Mouse (Mus musculus) neural tube, embryonic 14.5 days (tissue): ENCODE data around the gene Uhrf1bp1. TPM values are rescaled to one million over a fixed set of nuclear protein-coding genes. Genes with fewer than 3 reads are reported as not detected.

Source experiments
- ATAC-seq: fragments of 200-750 bp; cut with Nextera tagmentation; 2 replicates; pipeline ENCODE4 v1.8.0; 2017; ENCODE audit warnings: low read depth, mild to moderate bottlenecking, moderate TSS enrichment, moderate library complexity
- H3K27ac ChIP-seq: fragments of 300-500 bp; sonication (generic); 2 replicates; pipeline ENCODE4 v1.5.1; 2014; ENCODE audit warnings: low read depth, mild to moderate bottlenecking, control low read depth, low read length, moderate library complexity, mixed read lengths
- H3K27me3 ChIP-seq: fragments of 300-500 bp; sonication (generic); 2 replicates; pipeline ENCODE4 v1.6.1; 2014; ENCODE audit warnings: low read length; ENCODE audit not compliant: control insufficient read depth, insufficient read depth
- H3K36me3 ChIP-seq: fragments of 300-500 bp; sonication (generic); 2 replicates; pipeline ENCODE4 v1.6.1; 2014; ENCODE audit warnings: low read length, mixed read lengths; ENCODE audit not compliant: control insufficient read depth, insufficient read depth
- H3K4me1 ChIP-seq: fragments of 300-500 bp; sonication (generic); 2 replicates; pipeline ENCODE4 v1.6.1; 2014; ENCODE audit warnings: low read length; ENCODE audit not compliant: control insufficient read depth, insufficient read depth
- H3K4me2 ChIP-seq: fragments of 300-500 bp; sonication (generic); 2 replicates; pipeline ENCODE4 v1.6.1; 2014; ENCODE audit warnings: mild to moderate bottlenecking, low read depth, low read length, control low read depth
- H3K4me3 ChIP-seq: fragments of 300-500 bp; sonication (generic); 2 replicates; pipeline ENCODE4 v1.5.1; 2014; ENCODE audit warnings: low read depth, low read length, control low read depth, mixed read lengths
- H3K9ac ChIP-seq: fragments of 300-500 bp; sonication (generic); replicated peaks from 2 replicates; pipeline ENCODE4 v1.6.1; 2014; ENCODE audit warnings: low read depth, mild to moderate bottlenecking, control low read depth, low read length, mixed read lengths
- H3K9me3 ChIP-seq: fragments of 300-500 bp; sonication (generic); 2 replicates; pipeline ENCODE4 v1.6.1; 2016; ENCODE audit warnings: low read length; ENCODE audit not compliant: control insufficient read depth
- WGBS: fragments of 180-500 bp; shearing (Covaris S2); extraction: QIAGEN DNeasy Blood & Tissue Kit; methylation state at CpG from one replicate; pipeline ENCODE4 v1.1.7; 2014; 5-methylcytosine and 5-hydroxymethylcytosine counted together
- polyA plus RNA-seq: library from polyadenylated mRNA; unstranded; fragments of >200 nt; fragmentation: Nextera tagmentation; extraction: Ambion mirVana; gene quantifications from 2 replicates; pipeline ENCODE4 v1.2.1, GENCODE M21; 2014

Uhrf1bp1 gene
- polyA plus RNA-seq, 1 experiment from 2014 or later: 7.3 TPM

- Histone ChIP-seq H3K4me3 (peak within 1 kb of the TSS; percentile 90), H3K9ac (peak within 1 kb of the TSS; percentile 93), H3K9me3 (no peaks in the 10 kb centered on the region), H3K27me3 (no peaks in the 10 kb centered on the region), H3K4me2 (peak within 1 kb of the TSS; percentile 62), H3K36me3 (no peaks in the 10 kb centered on the region), H3K27ac (peak within 1 kb of the TSS; percentile 87), H3K4me1 (peaks cover 15% of the 10 kb centered on the region)
- 4% methylated on average over 29 of the region's 56 CpGs for WGBS
- peak; percentile 96 for ATAC-seq
These were observed 35.5 kb upstream of the Uhrf1bp1 start, which contains the start of gene D17Wsu92e for GRCm38 (mm10) chr17:27820568-27821406. Gene D17Wsu92e (minus strand): TSS chr17:27820648.

GRCm38 (mm10) chr17:27821407-27822338 lies 34.6 kb upstream of the Uhrf1bp1 start:
- peak overlapping the region; percentile 90 for H3K4me3 ChIP-seq
- 62% methylated on average over 9 of the region's 9 CpGs for WGBS
- no peak overlapping the region for H3K9ac ChIP-seq
- H3K9me3 ChIP-seq: no peaks in the 10 kb centered on the region
- peaks cover 20% of the 10 kb centered on the region for H3K4me1 ChIP-seq
- no peak for ATAC-seq
- peak overlapping the region; percentile 62 for H3K4me2 ChIP-seq
- no peaks in the 10 kb centered on the region for H3K27me3 ChIP-seq
- H3K27ac ChIP-seq: peak overlapping the region; percentile 87; the same call in 1 of the 2 replicates
- H3K36me3 ChIP-seq: no peaks in the 10 kb centered on the region

GRCm38 (mm10) chr17:27823142-27823905 lies 32.9 kb upstream of the Uhrf1bp1 start:
- no peak overlapping the region for H3K4me2 ChIP-seq
- no peak overlapping the region for H3K4me3 ChIP-seq
- H3K9ac ChIP-seq: no peak overlapping the region
- no peak overlapping the region for H3K27ac ChIP-seq
- no peaks in the 10 kb centered on the region for H3K36me3 ChIP-seq
- peaks cover 18% of the 10 kb centered on the region for H3K4me1 ChIP-seq
- 81% methylated on average over 9 of the region's 9 CpGs for WGBS
- no peak for ATAC-seq
- H3K27me3 ChIP-seq: no peaks in the 10 kb centered on the region
- no peaks in the 10 kb centered on the region for H3K9me3 ChIP-seq

GRCm38 (mm10) chr17:27824941-27825340 lies 31.3 kb upstream of the Uhrf1bp1 start:
- H3K27me3 ChIP-seq: no peaks in the 10 kb centered on the region
- no peak overlapping the region for H3K9ac ChIP-seq
- no peak overlapping the region for H3K4me3 ChIP-seq
- ATAC-seq: no peak
- H3K27ac ChIP-seq: no peak overlapping the region
- no peaks in the 10 kb centered on the region for H3K36me3 ChIP-seq
- WGBS: 72% methylated on average over 1 of the region's 1 CpGs
- no peak overlapping the region for H3K4me2 ChIP-seq
- no peaks in the 10 kb centered on the region for H3K9me3 ChIP-seq
- 0 out of 2 replicates have a peak, but pooled peaks cover 8% of the 10 kb centered on the region for H3K4me1 ChIP-seq

- 0 out of 2 replicates have a peak, but pooled peaks cover 8% of the 10 kb centered on the region for H3K4me1 ChIP-seq
- H3K36me3 ChIP-seq: no peaks in the 10 kb centered on the region
- no peak for ATAC-seq
- WGBS: 50% methylated on average over 3 of the region's 3 CpGs
- H3K4me2 ChIP-seq: no peak overlapping the region
- H3K27me3 ChIP-seq: no peaks in the 10 kb centered on the region
- H3K4me3 ChIP-seq: no peak overlapping the region
- H3K27ac ChIP-seq: no peak overlapping the region
- no peak overlapping the region for H3K9ac ChIP-seq
- H3K9me3 ChIP-seq: no peaks in the 10 kb centered on the region
These were observed 30.7 kb upstream of the Uhrf1bp1 start for GRCm38 (mm10) chr17:27825539-27825938.

- 0 out of 2 replicates have a peak, but pooled peaks have one; percentile 34 for ATAC-seq
- Histone ChIP-seq H3K9me3 (no peaks in the 10 kb centered on the region), H3K36me3 (no peaks in the 10 kb centered on the region), H3K4me3 (no peak overlapping the region), H3K9ac (peak overlapping the region; percentile 28; the same call in 1 of the 2 replicates), H3K27ac (peak overlapping the region; percentile 12), H3K27me3 (no peaks in the 10 kb centered on the region), H3K4me2 (peak overlapping the region; percentile 44), H3K4me1 (0 out of 2 replicates have a peak, but pooled peaks cover 8% of the 10 kb centered on the region)
- 2% methylated on average over 22 of the region's 22 CpGs for WGBS
These were observed 30.0 kb upstream of the Uhrf1bp1 start for GRCm38 (mm10) chr17:27825984-27826905.

- H3K27me3 ChIP-seq: no peaks in the 10 kb centered on the region
- peak overlapping the region; percentile 28; the same call in 1 of the 2 replicates for H3K9ac ChIP-seq
- no peaks in the 10 kb centered on the region for H3K9me3 ChIP-seq
- 0 out of 2 replicates have a peak, but pooled peaks cover 8% of the 10 kb centered on the region for H3K4me1 ChIP-seq
- no peaks in the 10 kb centered on the region for H3K36me3 ChIP-seq
- H3K27ac ChIP-seq: no peak overlapping the region
- ATAC-seq: no peak
- WGBS: under 1% methylated on average over 8 of the region's 9 CpGs
- H3K4me2 ChIP-seq: peak overlapping the region; percentile 44
- no peak overlapping the region for H3K4me3 ChIP-seq
These were observed 29.3 kb upstream of the Uhrf1bp1 start for GRCm38 (mm10) chr17:27826908-27827383.
